Mouse (Mus musculus) kidney, adult 2 months (tissue): ENCODE results near the gene Dab1. TPM values are rescaled to one million over a fixed set of nuclear protein-coding genes. Genes with fewer than 3 reads are reported as not detected.
A peak's percentile ranks its signal among the peaks of the same experiment; 100 is the strongest.

Experiments
- DNase-seq: peaks from one replicate; pipeline ENCODE4 v3.0.0; 2021
- H3K27ac ChIP-seq: fragments of 200-500 bp; 2 replicates; pipeline ENCODE4 v1.5.1; 2012; ENCODE audit warnings: low read depth, low read length, control low read depth, inconsistent platforms; ENCODE audit not compliant: insufficient read depth
- H3K27me3 ChIP-seq: fragments of 200-500 bp; replicated peaks from 2 replicates; pipeline ENCODE4 v1.6.1; 2012; ENCODE audit warnings: mild to moderate bottlenecking, moderate library complexity, low read length, inconsistent platforms; ENCODE audit not compliant: control insufficient read depth, insufficient read depth
- H3K36me3 ChIP-seq: fragments of 200-500 bp; 2 replicates; pipeline ENCODE4 v1.6.1; 2012; ENCODE audit warnings: mild to moderate bottlenecking, moderate library complexity, low read length, inconsistent platforms; ENCODE audit not compliant: control insufficient read depth, insufficient read depth
- H3K4me1 ChIP-seq: fragments of 200-500 bp; 2 replicates; pipeline ENCODE4 v1.6.1; 2011; ENCODE audit warnings: low read length; ENCODE audit not compliant: control insufficient read depth, insufficient read depth
- H3K4me3 ChIP-seq: fragments of 200-500 bp; 2 replicates; pipeline ENCODE4 v1.5.1; 2011; ENCODE audit warnings: mild to moderate bottlenecking, low read depth, low read length, control low read depth; ENCODE audit not compliant: insufficient read depth
- CTCF ChIP-seq: fragments of 200-500 bp; conservative IDR thresholded peaks from 2 replicates; pipeline ENCODE4 v1.5.1; 2011; ENCODE audit warnings: low read depth, mild to moderate bottlenecking, control low read depth, low read length, moderate library complexity, mixed read lengths; ENCODE audit not compliant: insufficient read depth, insufficient read length
- POLR2A ChIP-seq: fragments of 200-500 bp; IDR thresholded peaks from one replicate; pipeline ENCODE4 v1.6.1; 2011; ENCODE audit warnings: low read depth, low read length, control low read depth
- WGBS: fragments of 180-500 bp; shearing (Covaris S2); methylation state at CpG from one replicate; pipeline ENCODE4 v1.1.7; 2018; 5-methylcytosine and 5-hydroxymethylcytosine counted together
- polyA plus RNA-seq: library from polyadenylated mRNA; depleted of rRNA; stranded (reverse); fragments of >200 nt; gene quantifications from 2 replicates; pipeline ENCODE4 v1.2.3, GENCODE M21; 2012

The Dab1 gene
- polyA plus RNA-seq, 1 experiment = 3.3 TPM

DNA sequence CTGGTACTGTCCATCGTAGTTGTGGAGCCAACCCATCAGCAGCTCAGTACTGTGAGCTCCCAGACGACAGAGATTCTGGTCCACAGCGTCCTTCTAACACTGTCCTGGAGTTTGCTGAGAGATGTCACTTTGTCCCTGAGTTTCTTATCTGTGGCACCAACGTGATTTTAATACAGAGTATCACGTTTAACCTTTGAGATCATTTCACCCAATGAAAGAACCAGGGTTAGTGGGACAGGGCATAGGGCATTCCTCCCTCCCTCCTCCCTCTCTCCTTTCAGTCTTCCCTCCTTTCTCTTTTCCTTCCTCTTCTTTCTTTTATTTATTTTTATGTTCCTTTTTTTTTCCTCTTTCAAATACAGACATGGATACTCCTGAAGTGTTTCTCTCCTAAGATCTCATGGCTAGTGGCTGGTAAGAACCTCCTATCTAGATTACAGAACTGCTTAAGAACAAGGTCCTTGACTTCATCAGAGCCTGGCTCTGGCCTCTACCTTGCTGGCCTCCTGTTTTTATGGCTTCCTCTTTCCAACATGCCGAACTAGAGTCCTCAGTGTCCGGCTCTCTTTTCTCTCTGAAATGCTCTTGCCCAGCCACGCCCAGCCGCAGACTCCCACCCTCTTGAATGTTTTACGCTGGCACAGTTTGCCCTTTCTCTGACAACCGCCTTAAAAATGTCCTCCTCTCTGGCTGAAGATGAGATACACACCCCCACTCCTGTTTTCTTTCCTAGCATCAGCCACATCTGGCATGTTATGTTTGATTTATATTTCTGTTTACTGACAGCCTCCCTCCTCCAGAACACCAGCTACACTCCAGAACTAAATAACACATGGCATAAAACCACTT lies 844.0 kb downstream of the Dab1 start:
- TF ChIP-seq POLR2A (no peak), CTCF (no peak)
- no peak overlapping the region for H3K4me3 ChIP-seq

DNA sequence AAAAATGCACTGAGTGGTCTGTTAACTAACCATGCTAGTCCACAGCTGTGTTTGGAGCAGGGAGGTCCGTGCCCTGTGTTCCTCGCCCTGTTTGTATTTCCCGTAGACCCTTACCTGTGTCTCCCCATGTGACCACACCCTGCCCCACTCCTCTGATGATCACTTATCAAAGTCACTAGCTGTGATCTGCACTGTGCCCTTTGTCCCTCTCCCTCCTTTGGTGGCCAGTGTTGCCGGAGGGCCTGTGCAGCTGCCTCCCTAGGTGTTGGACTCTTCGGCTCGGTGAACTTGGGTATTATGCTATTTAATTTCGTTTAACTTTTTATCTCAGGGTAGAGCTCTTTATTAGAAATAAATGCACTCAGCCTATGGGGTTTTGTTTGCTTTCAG lies 844.6 kb downstream of the Dab1 start:
- WGBS = 50% methylated on average over 7 of the region's 7 CpGs
- Histone ChIP-seq H3K36me3 (no peaks in the 10 kb centered on the region), H3K27ac (no peak overlapping the region), H3K4me3 (no peak overlapping the region), H3K4me1 (no peaks in the 10 kb centered on the region), H3K27me3 (no peaks in the 10 kb centered on the region)
- DNase-seq = no peak
- TF ChIP-seq CTCF (no peak), POLR2A (no peak)

More for the DNA sequence above, 844.0 kb downstream of the Dab1 start:
- DNase-seq = no peak
- H3K27ac ChIP-seq = no peak overlapping the region
- H3K27me3 ChIP-seq = no peaks in the 10 kb centered on the region
- no peaks in the 10 kb centered on the region for H3K4me1 ChIP-seq
- WGBS = 57% methylated on average over 11 of the region's 11 CpGs
- H3K36me3 ChIP-seq = no peaks in the 10 kb centered on the region

DNA sequence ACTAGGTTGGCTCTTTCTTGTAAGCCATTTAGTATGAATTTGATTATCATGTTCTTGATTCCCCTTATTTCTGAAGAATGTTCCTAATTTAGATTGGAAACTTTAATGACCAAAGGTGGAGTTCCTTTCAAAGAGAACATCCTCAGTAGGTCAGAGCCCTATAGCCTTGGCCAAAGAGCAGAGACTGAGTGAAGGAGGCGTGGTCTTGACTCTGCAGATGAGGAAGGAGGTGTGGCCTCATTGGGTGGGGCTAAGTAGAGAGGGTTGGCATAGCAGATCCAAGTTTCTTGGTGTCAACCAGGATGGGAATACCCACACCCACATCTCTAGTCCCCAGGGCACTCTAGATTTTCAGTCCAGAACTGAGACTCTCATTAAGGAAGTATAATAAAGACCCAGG lies 846.4 kb downstream of the Dab1 start:
- Histone ChIP-seq H3K4me1 (no peaks in the 10 kb centered on the region), H3K4me3 (no peak overlapping the region), H3K36me3 (no peaks in the 10 kb centered on the region), H3K27me3 (no peaks in the 10 kb centered on the region), H3K27ac (no peak overlapping the region)
- 93% methylated on average over 1 of the region's 1 CpGs for WGBS
- TF ChIP-seq POLR2A (no peak), CTCF (no peak)
- no peak for DNase-seq

DNA sequence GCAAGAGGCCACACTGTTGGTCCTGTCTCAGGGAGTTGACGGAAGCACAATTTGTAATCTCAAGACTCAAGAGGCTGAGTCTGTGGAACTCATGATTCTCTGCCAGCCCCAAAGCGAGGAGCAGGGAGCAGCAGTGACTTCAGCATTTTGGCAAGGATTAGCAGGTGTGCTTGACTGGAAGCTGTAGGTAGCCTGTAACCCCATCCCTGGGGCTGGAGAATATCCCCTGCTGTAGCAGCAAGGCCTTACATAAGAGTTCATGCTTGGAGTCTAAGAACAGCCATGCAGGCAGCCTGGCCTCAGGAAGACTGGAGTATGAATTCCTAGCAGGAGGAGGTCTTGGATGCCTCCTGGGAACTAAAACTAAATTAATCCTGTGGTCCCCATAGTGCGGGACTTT lies 849.5 kb downstream of the Dab1 start:
- no peak overlapping the region for H3K27ac ChIP-seq
- no peaks in the 10 kb centered on the region for H3K4me1 ChIP-seq
- no peak overlapping the region for H3K4me3 ChIP-seq
- no peak for DNase-seq
- no peaks in the 10 kb centered on the region for H3K27me3 ChIP-seq
- TF ChIP-seq POLR2A (no peak), CTCF (no peak)
- no peaks in the 10 kb centered on the region for H3K36me3 ChIP-seq
- 85% methylated on average over 3 of the region's 3 CpGs for WGBS

DNA sequence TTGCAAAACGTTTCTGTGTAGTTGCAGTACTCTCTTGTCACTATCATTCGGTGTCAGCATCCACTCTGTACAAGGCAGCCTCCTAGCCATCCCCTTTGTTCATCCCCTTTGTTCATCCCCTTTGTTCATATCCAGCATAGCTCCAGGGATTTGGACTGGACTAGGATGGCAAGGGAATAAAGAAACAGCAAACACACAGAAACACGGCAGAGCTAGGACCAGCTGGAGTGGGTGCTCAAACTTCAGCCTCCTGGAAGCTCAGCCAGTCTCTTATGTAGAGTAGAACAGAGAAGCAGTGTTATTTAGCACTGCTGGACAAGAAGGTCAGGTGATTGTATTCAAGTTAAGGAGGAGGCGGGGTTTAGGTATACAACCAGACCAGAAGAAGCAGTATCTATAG lies 853.8 kb downstream of the Dab1 start:
- Histone ChIP-seq H3K27me3 (no peaks in the 10 kb centered on the region), H3K27ac (no peak overlapping the region), H3K4me3 (no peak overlapping the region), H3K36me3 (no peaks in the 10 kb centered on the region), H3K4me1 (no peaks in the 10 kb centered on the region)
- 81% methylated on average over 4 of the region's 4 CpGs for whole genome bisulfite sequencing
- TF ChIP-seq POLR2A (no peak), CTCF (no peak)
- DNase-seq = no peak

DNA sequence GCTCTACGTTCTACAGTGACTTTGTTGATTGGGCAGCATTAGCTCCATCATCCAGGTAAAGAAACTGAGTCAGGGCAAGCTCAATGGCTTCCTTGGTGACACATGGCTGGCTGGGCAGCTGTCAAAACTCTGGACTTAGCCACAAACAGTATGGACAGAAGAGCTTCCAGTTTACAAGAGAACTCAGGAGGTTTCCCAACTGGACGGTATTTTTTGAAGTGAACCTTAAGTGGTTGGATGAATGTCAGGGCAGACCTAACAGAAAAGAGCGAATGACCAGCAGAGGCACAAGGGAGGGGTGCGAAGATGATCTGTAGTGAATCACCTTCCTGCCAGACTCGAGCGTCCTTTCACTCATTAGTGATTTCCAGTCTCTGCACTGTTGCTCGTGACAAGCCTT lies 857.7 kb downstream of the Dab1 start:
- Histone ChIP-seq H3K27ac (no peak overlapping the region), H3K4me1 (no peaks in the 10 kb centered on the region), H3K36me3 (no peaks in the 10 kb centered on the region), H3K4me3 (no peak overlapping the region), H3K27me3 (no peaks in the 10 kb centered on the region)
- 86% methylated on average over 7 of the region's 7 CpGs for WGBS
- no peak for TF ChIP-seq CTCF
- no peak for TF ChIP-seq POLR2A
- no peak for DNase-seq

- no peaks in the 10 kb centered on the region for H3K36me3 ChIP-seq
- TF ChIP-seq CTCF (no peak), POLR2A (no peak)
- 97% methylated on average over 1 of the region's 1 CpGs for WGBS
- no peak overlapping the region for H3K27ac ChIP-seq
- H3K4me3 ChIP-seq = no peak overlapping the region
- peak; percentile 5 for DNase-seq
- H3K4me1 ChIP-seq = no peaks in the 10 kb centered on the region
- no peaks in the 10 kb centered on the region for H3K27me3 ChIP-seq
These were observed 864.8 kb downstream of the Dab1 start for GRCm38 (mm10) chr4:104483948-104484347.
